Mouse (Mus musculus) layer of hippocampus, adult 18-20 months (tissue): ENCODE results near the gene Glul. TPM values are rescaled to one million over a fixed set of nuclear protein-coding genes. Genes with fewer than 3 reads are reported as not detected.

Source experiments
- microRNA-seq, 2 experiments: library from miRNA; unstranded; fragments of <30 nt; microRNA quantifications; one replicate each; pipeline ENCODE4 v1.2.0; 2021
- total RNA-seq, 2 experiments: library from RNA; stranded (reverse); gene quantifications; 2 replicates each; pipeline ENCODE4 v1.2.3; 2021

The Glul gene
- total RNA-seq, 2 experiments from 2014 or later = 2,043 to 2,070 TPM

Small RNA genes within 50 kb of the gene (microRNA-seq; reads per million reads assigned to microRNA genes)
- 10.9 to 15.6 reads per million in 2 experiments for gene Mir8114

Other genes starting within 250 kb of the Glul start
- gene Rgs8, start 246.9 kb upstream of the Glul start, total RNA-seq = 10 to 100 TPM; 70.7 to 73.5 TPM
- 1 to 10 TPM; 6.8 to 6.9 TPM for gene Rgs16, start 159.6 kb upstream of the Glul start, total RNA-seq
- gene Rnasel, start 150.5 kb upstream of the Glul start, total RNA-seq = 1 to 10 TPM; 5.8 to 6.7 TPM
- under 1 TPM; 0.48 to 0.50 TPM for gene Rgsl1, start 55.8 kb upstream of the Glul start, total RNA-seq
- gene Teddm1b, start 25.6 kb upstream of the Glul start, total RNA-seq = not detected
- not detected for gene Teddm1a, start 8.2 kb upstream of the Glul start, total RNA-seq
- 1 to 10 TPM; 1.7 to 2.4 TPM for gene Teddm2, start 284 bp downstream of the Glul start, total RNA-seq